Mouse (Mus musculus) gastrocnemius, postnatal 36 days (tissue): ENCODE data around the gene Gm38392. TPM values are rescaled to one million over a fixed set of nuclear protein-coding genes. Genes with fewer than 3 reads are reported as not detected.
A peak's percentile ranks its signal among the peaks of the same experiment; 100 is the strongest.

Experiments used
- DNase-seq, 2 experiments: peaks; one replicate each; pipeline ENCODE4 v3.0.0; 2022
- intact Hi-C: fragments of 180-260 bp; cut with DNase I; formaldehyde crosslinking; loops from one replicate; pipeline ENCODE4 v1.15.1; 2025
- total RNA-seq, 2 experiments: library from RNA; stranded (reverse); gene quantifications; 2 replicates each; pipeline ENCODE4 v1.2.3; 2021

Gm38392 gene
- total RNA-seq, 2 experiments from 2014 or later, result 0.35 to 0.51 TPM

GRCm38 (mm10) chr3:88220842-88221241 is 66.2 kb downstream of the Gm38392 start:
- peak; percentile 42 to 45 for DNase-seq
- intact Hi-C loops, result no loop called here

- intact Hi-C loops, result no loop called here
- DNase-seq, result no peak
These were observed 67.1 kb downstream of the Gm38392 start for GRCm38 (mm10) chr3:88219940-88220339.

GRCm38 (mm10) chr3:88217679-88218078 is 69.3 kb downstream of the Gm38392 start:
- intact Hi-C loops, result no loop called here

GRCm38 (mm10) chr3:88216534-88217326 is 70.3 kb downstream of the Gm38392 start:
- DNase-seq, result no peak
- intact Hi-C loops, result no loop called here

More at GRCm38 (mm10) chr3:88217679-88218078, 69.3 kb downstream of the Gm38392 start:
- no peak for DNase-seq

GRCm38 (mm10) chr3:88216116-88216515 is 70.9 kb downstream of the Gm38392 start:
- no peak for DNase-seq
- intact Hi-C loops, result no loop called here

- DNase-seq, result no peak
- intact Hi-C loops, result no loop called here
These were observed 71.4 kb downstream of the Gm38392 start for GRCm38 (mm10) chr3:88215553-88216004.

- intact Hi-C loops, result no loop called here
- DNase-seq, result no peak
These were observed 71.9 kb downstream of the Gm38392 start for GRCm38 (mm10) chr3:88214971-88215552.

- intact Hi-C loops, result no loop called here
- DNase-seq, result no peak
These were observed 72.6 kb downstream of the Gm38392 start for GRCm38 (mm10) chr3:88214197-88214938.

- DNase-seq, result no peak
- intact Hi-C loops, result no loop called here
These were observed 74.0 kb downstream of the Gm38392 start for GRCm38 (mm10) chr3:88213019-88213418.

- no peak for DNase-seq
- intact Hi-C loops, result no loop called here
These were observed 74.7 kb downstream of the Gm38392 start for GRCm38 (mm10) chr3:88212356-88212755.

GRCm38 (mm10) chr3:88210918-88211317 is 76.1 kb downstream of the Gm38392 start:
- intact Hi-C loops, result no loop called here
- DNase-seq, result no peak

GRCm38 (mm10) chr3:88210121-88210520 is 76.9 kb downstream of the Gm38392 start:
- no peak for DNase-seq
- intact Hi-C loops, result no loop called here

GRCm38 (mm10) chr3:88209306-88209705 is 77.7 kb downstream of the Gm38392 start:
- intact Hi-C loops, result no loop called here
- no peak for DNase-seq

GRCm38 (mm10) chr3:88208226-88208720 is 78.7 kb downstream of the Gm38392 start:
- intact Hi-C loops, result no loop called here

GRCm38 (mm10) chr3:88207451-88208100 is 79.4 kb downstream of the Gm38392 start:
- intact Hi-C loops, result no loop called here
- DNase-seq, result no peak

More at GRCm38 (mm10) chr3:88208226-88208720, 78.7 kb downstream of the Gm38392 start:
- DNase-seq, result no peak

- intact Hi-C loops, result no loop called here
- DNase-seq, result no peak
These were observed 80.1 kb downstream of the Gm38392 start for GRCm38 (mm10) chr3:88206901-88207371.

GRCm38 (mm10) chr3:88206500-88206899 is 80.5 kb downstream of the Gm38392 start:
- intact Hi-C loops, result no loop called here
- no peak for DNase-seq

- DNase-seq, result no peak
- intact Hi-C loops, result no loop called here
These were observed 81.2 kb downstream of the Gm38392 start for GRCm38 (mm10) chr3:88205563-88206491.

GRCm38 (mm10) chr3:88205176-88205562 is 81.8 kb downstream of the Gm38392 start:
- DNase-seq, result no peak
- intact Hi-C loops, result no loop called here
